Mouse (Mus musculus): ENCODE results near the gene Sh2d1a. TPM values are rescaled to one million over a fixed set of nuclear protein-coding genes. Genes with fewer than 3 reads are reported as not detected.

Sh2d1a gene
- polyA plus RNA-seq, 1 experiment from 2014 or later: 1.2 TPM

DNA sequence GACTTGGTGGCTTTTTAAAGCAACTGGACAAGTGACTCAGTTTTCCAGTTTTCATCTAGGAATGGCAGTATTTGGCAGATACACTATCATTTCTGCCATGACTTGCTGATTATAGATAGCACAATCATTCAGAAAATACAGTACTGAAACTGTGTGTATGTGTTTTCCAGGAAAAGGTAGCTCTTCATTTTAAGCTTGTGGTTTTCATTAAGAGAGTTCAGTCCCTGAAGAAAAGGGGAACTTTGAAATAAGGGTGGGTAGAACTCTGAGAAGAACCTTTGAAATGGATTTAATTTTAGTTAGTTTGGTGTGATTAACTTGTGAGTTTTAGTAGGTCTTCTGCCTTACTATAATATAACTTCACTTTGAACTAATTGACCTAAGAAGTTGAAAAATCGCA is 42.8 kb downstream of the Sh2d1a start:
- Histone ChIP-seq H3K36me3 (replicated peaks) (no peaks in the 10 kb centered on the region), H3K4me3 (replicated peaks) (no peak overlapping the region), H3K27me3 (no peaks in the 10 kb centered on the region), H3K4me2 (no peak overlapping the region), H3K4me1 (peaks cover 3% of the 10 kb centered on the region; the same call in 1 of the 2 replicates), H3K9me3 (no peaks in the 10 kb centered on the region), H3K9ac (no peak overlapping the region), H3K27ac (no peak overlapping the region)
- 91% methylated on average over 1 of the region's 1 CpGs for WGBS
- ATAC-seq (ENCODE audit: low FRiP score): no peak

DNA sequence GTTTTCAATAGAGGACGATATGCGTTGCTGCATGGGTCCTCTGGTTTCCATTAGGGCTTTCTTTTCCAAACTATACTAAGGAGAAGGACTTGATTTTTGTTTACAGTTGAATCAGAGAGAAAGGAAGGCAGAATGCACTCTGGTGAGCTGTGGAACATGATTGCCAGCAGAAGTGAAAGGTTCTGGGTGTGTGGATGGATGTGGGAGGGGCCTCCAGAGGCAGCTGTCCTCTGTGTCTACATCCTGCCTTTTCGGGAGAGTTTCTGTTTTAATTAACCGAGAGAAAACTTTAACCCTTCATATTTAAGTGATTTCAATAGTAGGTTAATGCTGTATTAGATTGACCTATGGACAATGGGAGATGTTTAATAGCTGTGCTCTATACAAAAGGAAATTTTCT is 46.3 kb downstream of the Sh2d1a start:
- ATAC-seq (ENCODE audit: low FRiP score): no peak
- H3K4me1 ChIP-seq: no peaks in the 10 kb centered on the region

DNA sequence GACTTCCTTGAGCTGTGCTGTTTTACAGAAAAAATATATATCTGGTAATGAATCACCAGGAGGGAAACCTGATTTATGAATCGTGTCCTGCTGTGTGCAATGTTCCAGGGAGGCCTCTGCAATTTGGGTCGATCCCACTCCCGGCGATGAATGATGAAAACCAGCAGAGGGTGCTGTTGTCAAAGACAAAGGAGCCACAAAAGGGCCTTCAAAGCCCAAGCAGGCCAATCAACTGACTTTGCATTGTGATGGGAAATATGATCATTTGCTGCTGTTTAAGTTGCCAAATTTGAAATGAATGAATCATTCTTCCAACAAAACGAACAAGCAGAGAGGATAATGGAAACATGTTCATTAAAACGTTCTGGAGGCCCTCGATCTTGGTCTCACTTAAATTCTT is 55.0 kb downstream of the Sh2d1a start:
- no peaks in the 10 kb centered on the region for H3K9me3 ChIP-seq
- H3K9ac ChIP-seq: no peak overlapping the region
- H3K4me2 ChIP-seq: no peak overlapping the region
- no peaks in the 10 kb centered on the region for H3K36me3 ChIP-seq (replicated peaks)
- H3K4me1 ChIP-seq: no peaks in the 10 kb centered on the region
- 18% methylated on average over 7 of the region's 7 CpGs for WGBS
- no peak for ATAC-seq (ENCODE audit: low FRiP score)
- H3K27ac ChIP-seq: no peak overlapping the region
- no peaks in the 10 kb centered on the region for H3K27me3 ChIP-seq
- no peak overlapping the region for H3K4me3 ChIP-seq (replicated peaks)

More for the DNA sequence above, 46.3 kb downstream of the Sh2d1a start:
- Histone ChIP-seq H3K4me3 (replicated peaks) (no peak overlapping the region), H3K27me3 (no peaks in the 10 kb centered on the region), H3K36me3 (replicated peaks) (no peaks in the 10 kb centered on the region), H3K27ac (no peak overlapping the region), H3K4me2 (no peak overlapping the region), H3K9ac (no peak overlapping the region), H3K9me3 (no peaks in the 10 kb centered on the region)
- WGBS: 66% methylated on average over 4 of the region's 4 CpGs

DNA sequence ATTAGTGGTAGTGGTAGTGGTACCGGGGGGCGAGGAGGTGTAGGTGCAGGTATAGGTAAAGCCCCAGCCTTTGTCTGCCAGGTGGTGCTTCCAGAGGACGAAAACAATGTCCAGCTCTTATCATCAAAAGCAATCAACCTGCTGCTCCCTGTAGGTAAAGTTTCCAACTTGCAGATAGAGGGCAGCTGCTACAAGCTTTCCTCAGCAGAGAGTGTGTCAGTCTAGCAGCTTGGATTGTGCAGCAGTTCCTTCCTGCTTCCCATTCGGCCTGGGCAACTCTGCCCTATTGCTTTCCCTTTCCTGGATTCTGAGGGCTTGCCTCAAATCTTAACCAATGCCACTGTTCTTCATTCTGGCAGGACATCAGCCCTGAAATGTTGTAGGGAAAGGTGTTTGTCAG is 56.4 kb downstream of the Sh2d1a start:
- Histone ChIP-seq H3K9ac (no peak overlapping the region), H3K27ac (no peak overlapping the region), H3K9me3 (no peaks in the 10 kb centered on the region), H3K4me1 (no peaks in the 10 kb centered on the region), H3K36me3 (replicated peaks) (no peaks in the 10 kb centered on the region), H3K27me3 (no peaks in the 10 kb centered on the region), H3K4me3 (replicated peaks) (no peak overlapping the region), H3K4me2 (no peak overlapping the region)
- 74% methylated on average over 4 of the region's 4 CpGs for WGBS
- no peak for ATAC-seq (ENCODE audit: low FRiP score)

Other genes starting within 250 kb of the Sh2d1a start
- gene Tex13c2, start 12.8 kb upstream of the Sh2d1a start, polyA plus RNA-seq (2016; fragmentation: Nextera tagmentation; extraction: Ambion mirVana): not detected in 2 replicates

Measured in forebrain, embryonic 12.5 days (tissue).